In genomic region chr12:71981250-71981649, GRCm38 (mm10) we compare ENCODE assay signal across 9 mouse cellular contexts.
DNase-seq lines count a peak whose midpoint lies in the region; ATAC-seq and TF ChIP-seq lines count a peak whose summit lies in the region.
"Had no signal": no experiment of that assay in that cellular context is flagged by ENCODE, and none has a peak within 500 bp of the region (broad histone marks: within the 10 kb centered on the region; RNA-seq: fewer than 3 reads in every experiment).

No protein-coding gene starts in this region.

- no peaks in the 10 kb centered on the region for H3K27me3 ChIP-seq in forebrain, postnatal 0 days (ENCODE audit: insufficient read depth, low read length)
- H3K27me3 ChIP-seq: megakaryocyte, embryonic 14.5 days had no signal

- peaks cover 55% of the 10 kb centered on the region for H3K36me3 ChIP-seq in forebrain, postnatal 0 days (ENCODE audit: insufficient read depth)

- DNase-seq in left cerebral cortex, adult 2 months (ENCODE audit: extremely low spot score in 1 of 2, low spot score in 2 of 2): no peak
- no peak for DNase-seq in left cerebral cortex, postnatal 4 days
- peak; percentile 80 for DNase-seq in brain, embryonic 18.5 days (ENCODE audit: low read depth, low spot score)
- DNase-seq in forebrain, postnatal 0 days: peak; percentile 84
- DNase-seq in kidney, postnatal 14 days: peak; percentile 25
- no peak for DNase-seq in embryo, embryonic 10.5 days (ENCODE audit: low spot score)
- DNase-seq in urinary bladder, postnatal 25 days (ENCODE audit: low spot score): no peak
- DNase-seq: thymus, postnatal 25 days had no signal

- 0 out of 2 replicates have a peak overlapping the region, but pooled peaks have one; percentile 18 for H3K9ac ChIP-seq in forebrain, postnatal 0 days

- TF ChIP-seq CTCF in left cerebral cortex, adult 2 months (IDR thresholded peaks at IDR 0.05): no peak
- TF ChIP-seq CTCF in forebrain, postnatal 0 days (IDR thresholded peaks at IDR 0.05; ENCODE audit: low read depth): no peak

- intact Hi-C loops in left cerebral cortex, adult 2 months (cut with DNase I): loop anchor here (5.0 kb wide), 2 partner anchors 149 to 214 kb away; partner anchors contain the start of gene Daam1
- intact Hi-C loops in left cerebral cortex, postnatal 4 days (cut with DNase I): no loop called here

- peaks cover 15% of the 10 kb centered on the region; the same call in 1 of the 2 replicates for H3K4me1 ChIP-seq in forebrain, postnatal 0 days (ENCODE audit: insufficient read depth)

- H3K4me2 ChIP-seq in forebrain, postnatal 0 days (ENCODE audit: low read depth): no peak overlapping the region

- WGBS in forebrain, postnatal 0 days: 29% methylated on average over 8 of the region's 8 CpGs

- H3K9me3 ChIP-seq in forebrain, postnatal 0 days (ENCODE audit: low read length): no peaks in the 10 kb centered on the region
- H3K9me3 ChIP-seq: megakaryocyte, embryonic 14.5 days had no signal

- ATAC-seq in forebrain, postnatal 0 days: peak; percentile 81

- H3K27ac ChIP-seq in left cerebral cortex, adult 2 months: peak overlapping the region; percentile 19; the same call in 1 of the 2 replicates
- H3K27ac ChIP-seq in forebrain, postnatal 0 days (ENCODE audit: low read depth, low read length): peak overlapping the region; percentile 84

- no peak overlapping the region for H3K4me3 ChIP-seq in left cerebral cortex, adult 2 months
- no peak overlapping the region for H3K4me3 ChIP-seq in forebrain, postnatal 0 days (ENCODE audit: low read depth, low read length)
- H3K4me3 ChIP-seq: megakaryocyte, embryonic 14.5 days had no signal

Comparison
In these comparisons a context has a peak if more than half of its experiments do, and no peak if none do; other contexts are left out.
1. DNase-seq: peak in brain, embryonic 18.5 days (single experiment), forebrain, postnatal 0 days (single experiment) and kidney, postnatal 14 days (single experiment); none in left cerebral cortex, adult 2 months (0 of 2), left cerebral cortex, postnatal 4 days (single experiment), embryo, embryonic 10.5 days (single experiment) and urinary bladder, postnatal 25 days (single experiment).